Mouse (Mus musculus) neural tube, embryonic 13.5 days (tissue): Measurements from ENCODE around the gene Lrrn2. TPM values are rescaled to one million over a fixed set of nuclear protein-coding genes. Genes with fewer than 3 reads are reported as not detected.
A peak's percentile ranks its signal among the peaks of the same experiment; 100 is the strongest.

Source experiments
- ATAC-seq: fragments of 200-750 bp; cut with Nextera tagmentation; 2 replicates; pipeline ENCODE4 v1.8.0; 2017; ENCODE audit warnings: low read depth, mild to moderate bottlenecking, moderate TSS enrichment, moderate library complexity
- H3K27ac ChIP-seq: fragments of 300-500 bp; sonication (generic); replicated peaks from 2 replicates; pipeline ENCODE4 v1.5.1; 2015; ENCODE audit warnings: moderate library complexity, mild to moderate bottlenecking, inconsistent platforms
- H3K27me3 ChIP-seq: fragments of 300-500 bp; sonication (generic); 2 replicates; pipeline ENCODE4 v1.6.1; 2015; ENCODE audit warnings: mild to moderate bottlenecking, inconsistent platforms
- H3K36me3 ChIP-seq: fragments of 300-500 bp; sonication (generic); 2 replicates; pipeline ENCODE4 v1.6.1; 2015; ENCODE audit warnings: mild to moderate bottlenecking, inconsistent platforms
- H3K4me1 ChIP-seq: fragments of 300-500 bp; sonication (generic); replicated peaks from 2 replicates; pipeline ENCODE4 v1.6.1; 2015; ENCODE audit warnings: inconsistent platforms
- H3K4me2 ChIP-seq: fragments of 300-500 bp; sonication (generic); 2 replicates; pipeline ENCODE4 v1.6.1; 2015; ENCODE audit warnings: inconsistent platforms, mild to moderate bottlenecking, moderate library complexity
- H3K4me3 ChIP-seq: fragments of 300-500 bp; sonication (generic); 2 replicates; pipeline ENCODE4 v1.5.1; 2015; ENCODE audit warnings: mild to moderate bottlenecking, inconsistent platforms
- H3K9ac ChIP-seq: fragments of 300-500 bp; sonication (generic); 2 replicates; pipeline ENCODE4 v1.6.1; 2015; ENCODE audit warnings: moderate library complexity, mild to moderate bottlenecking, inconsistent platforms
- H3K9me3 ChIP-seq: fragments of 300-500 bp; sonication (generic); 2 replicates; pipeline ENCODE4 v1.6.1; 2016; ENCODE audit warnings: inconsistent platforms
- WGBS: fragments of 180-500 bp; shearing (Covaris S2); methylation state at CpG from one replicate; pipeline ENCODE4 v1.1.7; 2015; 5-methylcytosine and 5-hydroxymethylcytosine counted together
- polyA plus RNA-seq: library from polyadenylated mRNA; unstranded; fragments of >200 nt; fragmentation: Nextera tagmentation; extraction: Ambion mirVana; gene quantifications from 2 replicates; pipeline ENCODE4 v1.2.1, GENCODE M21; 2015

Gene Lrrn2
- polyA plus RNA-seq, 1 experiment from 2014 or later: 26.8 TPM

DNA sequence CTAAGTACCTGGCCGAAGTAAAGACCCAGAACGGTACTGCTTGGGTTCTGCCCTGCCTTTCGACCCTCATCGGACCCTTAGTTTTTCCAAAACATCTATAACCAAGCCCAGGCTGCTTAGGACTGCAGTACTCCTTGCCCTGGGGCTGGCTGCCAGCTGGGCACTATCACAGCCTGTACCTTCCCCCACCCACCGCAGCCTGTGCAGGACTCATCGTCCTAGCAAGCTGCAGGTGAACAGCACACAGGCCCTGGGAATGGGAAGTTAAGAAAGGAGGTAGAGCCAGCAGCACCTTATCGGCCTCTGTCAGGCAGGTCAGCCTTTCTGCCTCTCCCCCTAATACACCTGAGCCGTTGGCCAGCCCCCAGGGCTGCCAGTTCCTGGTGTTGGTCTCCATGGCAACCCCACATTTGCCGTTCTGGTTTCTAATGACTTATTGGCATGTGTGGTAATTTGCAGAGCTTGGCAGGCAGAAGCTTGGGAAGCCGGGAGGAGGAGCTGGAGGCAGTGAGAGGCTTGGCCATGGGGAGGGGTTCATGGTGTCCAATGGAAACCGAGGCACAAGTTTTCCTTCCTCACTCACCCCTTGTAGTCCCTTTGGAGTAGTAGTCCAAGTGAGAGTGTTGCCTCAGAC, 10.2 kb downstream of the Lrrn2 start:
- Histone ChIP-seq H3K4me2 (no peak overlapping the region), H3K9me3 (no peaks in the 10 kb centered on the region), H3K36me3 (peaks cover 7% of the 10 kb centered on the region; the same call in 1 of the 2 replicates), H3K27me3 (no peaks in the 10 kb centered on the region), H3K9ac (no peak overlapping the region), H3K27ac (no peak overlapping the region), H3K4me3 (no peak overlapping the region), H3K4me1 (peaks cover 28% of the 10 kb centered on the region)
- ATAC-seq: peak; percentile 33; the same call in 1 of the 2 replicates
- 65% methylated on average over 11 of the region's 11 CpGs for WGBS

DNA sequence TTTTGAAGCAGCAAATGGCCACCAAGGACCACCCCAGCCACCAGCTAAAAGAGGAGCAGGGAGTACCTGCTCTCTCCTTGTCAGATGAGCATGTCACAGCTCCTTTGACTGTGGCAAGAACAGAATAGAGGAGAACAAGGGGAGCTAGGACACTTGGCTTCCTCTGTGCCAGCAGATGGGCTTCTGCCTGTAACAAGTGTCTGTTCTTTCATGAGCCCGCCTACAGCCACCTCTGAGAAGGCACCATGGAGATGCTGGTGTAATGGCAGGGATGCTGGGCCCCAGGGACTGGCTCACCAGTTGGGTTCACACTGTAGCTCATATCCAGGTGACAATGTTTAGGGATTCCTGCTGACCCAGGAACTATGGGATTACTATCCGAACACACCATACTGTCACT, 12.0 kb downstream of the Lrrn2 start:
- Histone ChIP-seq H3K27me3 (no peaks in the 10 kb centered on the region), H3K4me3 (no peak overlapping the region), H3K9ac (no peak overlapping the region), H3K4me1 (peaks cover 13% of the 10 kb centered on the region), H3K36me3 (peaks cover 7% of the 10 kb centered on the region; the same call in 1 of the 2 replicates), H3K27ac (no peak overlapping the region), H3K9me3 (no peaks in the 10 kb centered on the region), H3K4me2 (no peak overlapping the region)
- no peak for ATAC-seq
- WGBS: 79% methylated on average over 2 of the region's 2 CpGs

DNA sequence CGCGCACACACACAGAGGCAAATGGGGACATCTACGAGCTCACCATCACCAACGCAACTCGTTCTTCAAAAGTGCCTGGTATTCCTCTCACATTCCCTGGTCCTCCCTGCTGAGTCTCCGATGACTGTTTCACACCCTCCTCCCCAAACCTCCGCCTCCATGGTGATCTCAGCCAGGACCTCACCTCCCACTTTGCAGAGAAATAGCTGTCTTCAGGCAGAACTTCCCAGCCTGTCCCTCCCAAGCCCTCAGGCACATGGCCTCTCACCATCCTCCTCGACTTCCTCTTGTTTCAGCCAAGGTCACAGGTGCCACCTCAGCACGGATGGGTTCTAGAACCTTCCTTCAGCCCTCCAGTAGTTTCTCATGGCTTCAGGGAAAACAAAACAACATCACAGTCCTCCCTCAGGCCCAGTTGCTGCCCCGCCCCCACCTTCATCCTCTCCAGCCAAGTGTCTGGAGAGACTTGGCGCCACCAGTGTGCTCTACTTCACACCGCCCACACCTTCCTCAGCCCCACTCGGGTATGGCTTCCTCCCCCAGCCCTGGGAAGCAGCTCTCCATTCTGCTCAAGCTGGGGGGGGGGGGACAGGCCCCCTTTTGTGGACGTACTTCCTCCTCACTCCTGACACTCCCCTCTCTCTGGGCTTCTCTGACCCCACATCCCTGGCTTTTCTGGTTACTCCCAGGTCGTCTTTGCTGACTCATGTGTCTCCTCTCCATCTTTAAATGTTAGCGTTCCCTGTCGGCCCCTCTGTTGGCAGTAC, 13.4 kb downstream of the Lrrn2 start:
- peaks cover 7% of the 10 kb centered on the region; the same call in 1 of the 2 replicates for H3K36me3 ChIP-seq
- H3K4me1 ChIP-seq: peaks cover 13% of the 10 kb centered on the region
- H3K27ac ChIP-seq: no peak overlapping the region
- H3K9ac ChIP-seq: no peak overlapping the region
- no peak overlapping the region for H3K4me3 ChIP-seq
- no peaks in the 10 kb centered on the region for H3K9me3 ChIP-seq
- no peak for ATAC-seq
- WGBS: 73% methylated on average over 17 of the region's 17 CpGs
- H3K27me3 ChIP-seq: no peaks in the 10 kb centered on the region
- H3K4me2 ChIP-seq: no peak overlapping the region

DNA sequence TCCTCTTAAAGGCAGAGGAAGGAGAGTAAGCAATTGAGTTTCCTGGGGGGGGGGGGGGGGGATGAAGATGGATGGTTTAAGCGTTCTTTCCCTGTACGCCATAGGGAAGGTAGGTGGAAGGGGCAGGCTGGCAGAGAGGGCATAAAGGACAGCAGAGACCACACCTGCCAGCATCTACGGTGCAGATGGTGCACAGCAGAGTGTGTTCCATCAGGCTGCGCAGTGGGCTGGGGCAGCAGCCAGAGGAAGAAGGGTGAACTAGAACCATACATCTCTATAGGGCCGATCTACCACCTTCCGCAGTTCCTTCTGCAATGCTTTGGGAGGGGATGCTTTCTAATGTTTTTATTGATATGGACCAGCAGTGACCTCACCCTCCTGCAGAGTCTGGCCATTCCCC, 19.0 kb downstream of the Lrrn2 start:
- 77% methylated on average over 6 of the region's 6 CpGs for WGBS
- Histone ChIP-seq H3K36me3 (no peaks in the 10 kb centered on the region), H3K27ac (peak overlapping the region; percentile 33; the same call in 1 of the 2 replicates), H3K27me3 (no peaks in the 10 kb centered on the region), H3K4me1 (peaks cover 27% of the 10 kb centered on the region), H3K9ac (no peak overlapping the region), H3K9me3 (no peaks in the 10 kb centered on the region), H3K4me2 (no peak overlapping the region), H3K4me3 (no peak overlapping the region)
- no peak for ATAC-seq

DNA sequence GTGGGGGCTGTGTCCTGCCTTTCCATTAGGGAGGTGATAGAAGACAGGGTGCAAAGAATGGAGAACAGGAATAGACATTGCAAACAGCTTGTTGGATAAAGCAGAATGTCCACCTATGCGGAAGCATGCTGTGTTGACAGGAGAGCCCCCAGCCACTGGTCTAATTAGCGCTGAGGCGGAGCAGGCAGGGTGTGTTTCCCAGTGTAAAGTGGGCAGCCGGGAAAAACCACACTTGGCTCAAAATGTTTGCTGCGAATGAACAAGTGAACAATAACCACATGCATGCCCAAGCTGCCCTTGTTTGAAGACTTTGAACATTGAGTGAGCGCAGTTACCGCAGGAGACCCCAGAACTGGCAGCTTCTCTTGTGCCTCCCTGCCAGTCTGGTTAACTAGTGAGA, 19.6 kb downstream of the Lrrn2 start:
- H3K27ac ChIP-seq: peak overlapping the region; percentile 33; the same call in 1 of the 2 replicates

DNA sequence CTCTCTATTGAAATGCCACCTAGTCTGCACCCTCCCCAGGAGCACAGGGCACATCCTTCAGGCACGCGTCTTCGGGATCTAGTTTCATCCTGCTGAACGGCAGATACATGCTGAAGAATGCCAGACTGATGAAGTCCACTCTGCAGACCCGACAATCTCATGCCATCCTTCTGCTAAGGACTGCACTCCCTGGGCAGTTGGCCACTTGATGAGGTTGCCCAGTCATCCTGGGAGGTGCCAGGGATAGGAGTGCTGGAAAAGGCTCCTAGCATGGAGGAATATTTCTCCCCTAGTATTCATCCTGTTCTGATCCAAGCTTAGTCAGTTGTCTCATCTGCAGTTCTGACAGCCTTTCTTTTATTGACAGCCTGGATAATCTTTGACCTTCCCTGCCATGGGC, 20.9 kb downstream of the Lrrn2 start:
- H3K4me2 ChIP-seq: no peak overlapping the region
- no peak for ATAC-seq
- no peak overlapping the region for H3K4me3 ChIP-seq
- H3K36me3 ChIP-seq: no peaks in the 10 kb centered on the region
- H3K9me3 ChIP-seq: no peaks in the 10 kb centered on the region
- peaks cover 27% of the 10 kb centered on the region for H3K4me1 ChIP-seq
- no peak overlapping the region for H3K27ac ChIP-seq
- no peak overlapping the region for H3K9ac ChIP-seq
- 87% methylated on average over 5 of the region's 5 CpGs for WGBS
- no peaks in the 10 kb centered on the region for H3K27me3 ChIP-seq

More for the DNA sequence above, 19.6 kb downstream of the Lrrn2 start:
- no peaks in the 10 kb centered on the region for H3K9me3 ChIP-seq
- ATAC-seq: no peak
- no peak overlapping the region for H3K4me3 ChIP-seq
- no peaks in the 10 kb centered on the region for H3K27me3 ChIP-seq
- no peaks in the 10 kb centered on the region for H3K36me3 ChIP-seq
- H3K4me1 ChIP-seq: peaks cover 27% of the 10 kb centered on the region
- WGBS: 73% methylated on average over 7 of the region's 7 CpGs
- H3K4me2 ChIP-seq: no peak overlapping the region
- H3K9ac ChIP-seq: peak overlapping the region; percentile 12; the same call in 1 of the 2 replicates

DNA sequence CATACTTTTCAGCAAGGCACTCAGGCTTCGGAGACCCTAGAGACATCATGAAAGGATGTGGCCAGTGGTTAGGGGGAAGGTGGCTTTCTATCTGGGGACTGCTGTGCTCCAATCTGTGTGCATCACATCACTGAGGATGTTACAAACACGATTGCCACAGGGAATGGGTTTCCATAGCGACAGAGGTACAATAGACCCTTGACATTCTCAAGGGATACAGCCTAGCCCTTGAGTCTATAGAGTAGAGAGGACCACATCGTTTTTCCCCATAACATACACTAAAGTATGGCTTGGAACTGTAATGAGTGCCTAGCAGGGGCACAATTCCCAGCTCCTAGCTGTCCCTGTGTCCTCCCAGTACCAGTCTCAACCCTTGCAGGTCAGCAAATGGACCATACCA, 23.4 kb downstream of the Lrrn2 start:
- WGBS: 53% methylated on average over 4 of the region's 4 CpGs
- no peak overlapping the region for H3K27ac ChIP-seq
- ATAC-seq: no peak

DNA sequence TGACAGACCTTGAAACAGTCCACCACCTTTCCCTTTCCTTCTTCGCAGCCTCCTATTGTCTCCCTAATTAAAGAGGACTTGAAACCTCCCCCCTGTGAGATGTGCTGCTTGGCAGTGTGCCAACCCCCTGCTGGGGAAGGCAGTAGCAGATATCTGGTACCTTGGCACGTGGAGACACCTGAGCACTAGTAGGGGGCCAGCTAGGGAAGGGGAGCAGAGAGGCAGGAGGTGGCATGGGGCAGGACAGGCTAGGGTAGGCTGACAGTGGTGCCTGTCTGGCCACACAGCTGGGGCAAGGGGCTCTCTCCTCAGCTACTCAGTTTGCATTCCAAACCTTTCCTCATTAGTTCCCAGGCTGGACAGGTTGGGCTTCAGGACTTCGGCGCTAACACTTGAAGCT, 29.0 kb downstream of the Lrrn2 start:
- no peaks in the 10 kb centered on the region for H3K27me3 ChIP-seq
- no peak overlapping the region for H3K9ac ChIP-seq
- H3K4me3 ChIP-seq: no peak overlapping the region
- no peak overlapping the region for H3K27ac ChIP-seq
- no peaks in the 10 kb centered on the region for H3K36me3 ChIP-seq
- no peaks in the 10 kb centered on the region for H3K9me3 ChIP-seq
- H3K4me2 ChIP-seq: no peak overlapping the region
- 60% methylated on average over 4 of the region's 4 CpGs for WGBS
- peaks cover 27% of the 10 kb centered on the region for H3K4me1 ChIP-seq
- no peak for ATAC-seq

More for the DNA sequence above, 23.4 kb downstream of the Lrrn2 start:
- H3K9ac ChIP-seq: no peak overlapping the region
- H3K36me3 ChIP-seq: no peaks in the 10 kb centered on the region
- H3K4me3 ChIP-seq: no peak overlapping the region
- H3K27me3 ChIP-seq: no peaks in the 10 kb centered on the region
- H3K4me2 ChIP-seq: no peak overlapping the region
- peaks cover 27% of the 10 kb centered on the region for H3K4me1 ChIP-seq
- no peaks in the 10 kb centered on the region for H3K9me3 ChIP-seq

DNA sequence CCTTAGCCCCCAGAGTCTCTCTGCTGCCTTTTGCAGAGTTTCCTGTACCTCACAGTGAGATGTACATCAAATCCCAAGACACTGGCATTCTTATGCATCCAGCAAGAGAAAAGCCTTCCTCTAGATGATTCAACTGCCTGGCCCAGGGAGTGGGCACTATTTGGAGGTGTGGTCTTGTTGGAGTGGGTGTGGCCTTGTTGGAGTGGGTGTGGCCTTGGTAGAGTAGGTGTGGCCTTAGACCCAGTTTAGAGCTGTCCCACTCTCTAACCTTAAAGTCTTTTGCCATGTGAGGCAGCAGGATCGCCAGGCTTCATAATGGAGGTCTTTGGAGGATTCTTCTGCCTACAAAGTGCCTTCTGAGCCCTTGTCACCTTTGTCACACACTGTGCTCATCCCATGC, 29.9 kb downstream of the Lrrn2 start:
- WGBS: 75% methylated on average over 1 of the region's 1 CpGs
- Histone ChIP-seq H3K9ac (no peak overlapping the region), H3K4me2 (no peak overlapping the region), H3K9me3 (no peaks in the 10 kb centered on the region), H3K27me3 (no peaks in the 10 kb centered on the region), H3K36me3 (no peaks in the 10 kb centered on the region), H3K27ac (peak overlapping the region; percentile 69), H3K4me1 (peaks cover 27% of the 10 kb centered on the region), H3K4me3 (no peak overlapping the region)
- ATAC-seq: 0 out of 2 replicates have a peak, but pooled peaks have one; percentile 52

DNA sequence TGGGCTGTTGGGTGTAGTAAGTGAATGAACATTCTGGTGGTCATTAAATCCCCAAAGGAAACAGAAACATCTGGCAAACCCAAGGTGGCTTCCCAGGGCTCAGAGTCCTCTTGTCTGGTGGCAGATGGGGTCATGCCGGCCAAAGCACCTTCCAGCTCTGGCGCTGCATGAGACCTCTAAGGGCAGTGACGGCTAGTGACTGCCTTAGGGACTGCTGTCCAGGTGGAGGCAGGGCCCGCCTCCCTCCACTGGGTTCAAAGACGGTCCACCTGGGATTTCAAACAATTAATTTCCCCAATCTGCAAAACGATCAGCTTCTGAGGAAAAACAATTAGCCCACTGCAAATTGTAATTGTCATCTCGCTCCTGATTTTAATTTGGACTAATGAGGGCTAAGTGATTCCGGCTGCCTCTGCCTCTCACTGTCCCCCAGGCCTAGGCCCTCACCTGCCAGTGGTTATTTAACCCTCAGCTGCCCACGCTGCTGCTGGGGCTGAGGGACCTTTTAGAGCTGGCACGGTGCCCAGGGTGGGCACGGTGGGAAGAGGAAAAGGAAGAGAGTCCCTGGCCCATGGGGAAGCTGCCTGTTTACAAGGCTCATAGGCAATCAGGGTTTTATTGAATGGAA, 30.5 kb downstream of the Lrrn2 start:
- Histone ChIP-seq H3K27ac (peak overlapping the region; percentile 69), H3K4me1 (peaks cover 30% of the 10 kb centered on the region), H3K4me2 (no peak overlapping the region), H3K9me3 (no peaks in the 10 kb centered on the region), H3K4me3 (no peak overlapping the region), H3K36me3 (no peaks in the 10 kb centered on the region), H3K27me3 (no peaks in the 10 kb centered on the region), H3K9ac (no peak overlapping the region)
- 32% methylated on average over 11 of the region's 11 CpGs for WGBS
- peak; percentile 76 for ATAC-seq

DNA sequence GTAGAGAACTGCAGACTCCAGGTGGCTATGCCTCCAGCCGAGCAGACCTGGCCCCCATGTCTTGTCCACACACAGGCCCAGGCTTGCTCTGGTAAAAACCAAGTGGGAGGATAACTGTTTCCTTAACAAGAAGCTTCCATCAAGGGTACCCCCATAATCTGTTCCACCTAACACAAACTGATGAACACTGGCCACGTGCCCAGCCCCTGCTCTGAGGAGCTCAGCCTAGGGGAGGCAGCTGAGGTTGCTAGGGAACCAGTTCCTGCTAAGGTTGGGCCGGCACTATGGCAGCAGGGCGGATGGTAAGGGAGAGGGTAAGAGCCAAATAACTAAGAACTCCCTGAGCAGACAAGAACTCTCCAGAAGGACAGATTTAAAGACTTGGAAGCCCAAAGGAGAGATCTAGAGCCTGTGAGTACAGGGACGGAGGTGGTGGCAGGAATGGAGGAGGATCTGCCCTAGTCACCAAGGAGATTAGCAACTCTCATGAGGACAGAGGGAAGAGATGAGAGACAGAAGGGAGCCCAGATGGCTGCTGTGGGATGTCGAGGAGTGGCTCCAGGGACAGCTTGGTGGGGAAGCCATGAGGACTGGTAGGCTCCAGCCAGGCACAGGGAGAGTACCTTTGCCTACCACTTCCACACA, 35.9 kb downstream of the Lrrn2 start:
- Histone ChIP-seq H3K4me2 (no peak overlapping the region), H3K27me3 (no peaks in the 10 kb centered on the region), H3K9ac (no peak overlapping the region), H3K4me1 (peaks cover 59% of the 10 kb centered on the region), H3K9me3 (no peaks in the 10 kb centered on the region), H3K36me3 (no peaks in the 10 kb centered on the region), H3K4me3 (no peak overlapping the region), H3K27ac (no peak overlapping the region)
- WGBS: 45% methylated on average over 6 of the region's 6 CpGs
- no peak for ATAC-seq

DNA sequence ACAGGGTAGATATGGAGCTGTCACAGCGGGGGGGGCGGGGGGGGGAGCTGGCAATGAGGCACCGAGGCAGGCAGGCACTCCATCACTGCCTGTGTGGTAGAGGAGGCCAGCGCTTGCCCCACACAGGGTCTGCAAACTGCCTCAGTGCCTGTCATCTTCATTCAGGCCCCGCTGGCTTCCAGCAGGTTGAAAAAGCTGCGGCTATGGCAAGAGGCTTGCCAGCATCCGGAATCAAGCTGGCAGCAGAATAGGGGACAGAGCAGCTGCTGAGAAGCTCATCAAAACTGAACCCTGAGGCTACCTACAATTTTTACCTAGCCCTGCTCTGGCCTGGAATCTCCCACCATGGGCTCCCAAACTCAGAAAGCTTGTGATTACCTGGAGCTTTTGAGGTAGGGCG, 37.5 kb downstream of the Lrrn2 start:
- Histone ChIP-seq H3K27ac (peak overlapping the region; percentile 72), H3K4me2 (no peak overlapping the region), H3K9ac (no peak overlapping the region), H3K4me1 (peaks cover 64% of the 10 kb centered on the region), H3K9me3 (no peaks in the 10 kb centered on the region), H3K36me3 (no peaks in the 10 kb centered on the region), H3K4me3 (no peak overlapping the region), H3K27me3 (no peaks in the 10 kb centered on the region)
- WGBS: 8% methylated on average over 8 of the region's 8 CpGs
- ATAC-seq: peak; percentile 38; the same call in 1 of the 2 replicates
